Mouse (Mus musculus) spleen, adult 2 months (tissue): ENCODE data around the gene Cryba4.

Experiments
- CTCF ChIP-seq: fragments of 200-500 bp; IDR thresholded peaks from 2 replicates; pipeline ENCODE4 v1.5.1; 2011; ENCODE audit warnings: mild to moderate bottlenecking, inconsistent platforms; ENCODE audit not compliant: insufficient read depth, insufficient read length, insufficient replicate concordance; ENCODE audit errors: extremely low read depth
- POLR2A ChIP-seq: fragments of 200-500 bp; IDR thresholded peaks from 2 replicates; pipeline ENCODE4 v1.6.1; 2011; ENCODE audit warnings: low read depth, low read length, inconsistent platforms

GRCm38 (mm10) chr5:112298226-112298988 is 46.1 kb upstream of the Cryba4 start:
- no peak for TF ChIP-seq CTCF
- TF ChIP-seq POLR2A = no peak
